Mouse (Mus musculus) cortical plate, adult 2 months (tissue): ENCODE results near the gene 2300009A05Rik.

ENCODE experiments used
- CTCF ChIP-seq: fragments of 200-500 bp; IDR thresholded peaks from 2 replicates; pipeline ENCODE4 v1.5.1; 2011; ENCODE audit warnings: mild to moderate bottlenecking, control low read depth, low read length; ENCODE audit not compliant: insufficient read depth; ENCODE audit errors: extremely low read depth
- POLR2A ChIP-seq: fragments of 200-500 bp; IDR thresholded peaks from 2 replicates; pipeline ENCODE4 v1.6.1; 2011; ENCODE audit warnings: mild to moderate bottlenecking, low read length, control low read depth; ENCODE audit not compliant: insufficient read depth; ENCODE audit errors: extremely low read depth

DNA sequence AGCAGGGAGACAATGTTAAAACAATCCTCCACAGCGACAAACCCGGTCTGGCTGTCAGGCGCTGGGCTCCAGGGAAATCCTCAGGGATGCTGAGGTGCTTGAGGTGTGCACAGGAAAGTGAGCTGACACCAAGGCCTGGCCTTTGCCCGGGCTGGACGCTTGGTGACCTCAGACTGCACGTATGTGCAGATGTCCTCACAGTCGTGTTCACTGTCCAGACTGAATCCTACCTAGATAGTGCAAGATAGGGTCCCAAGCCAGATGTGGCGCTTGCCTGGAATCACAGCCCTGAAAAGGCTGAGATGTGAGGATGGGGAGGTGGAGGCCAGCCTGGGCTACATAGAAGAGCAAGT, 393 bp upstream of the 2300009A05Rik start:
- TF ChIP-seq POLR2A (no peak), CTCF (no peak)
